Mouse (Mus musculus) kidney, adult 2 months (tissue): ENCODE measurements around the gene Tppp2.

ENCODE experiments used
- CTCF ChIP-seq: fragments of 200-500 bp; conservative IDR thresholded peaks from 2 replicates; pipeline ENCODE4 v1.5.1; 2011; ENCODE audit warnings: low read depth, mild to moderate bottlenecking, control low read depth, low read length, moderate library complexity, mixed read lengths; ENCODE audit not compliant: insufficient read depth, insufficient read length
- POLR2A ChIP-seq: fragments of 200-500 bp; IDR thresholded peaks from one replicate; pipeline ENCODE4 v1.6.1; 2011; ENCODE audit warnings: low read depth, low read length, control low read depth

DNA sequence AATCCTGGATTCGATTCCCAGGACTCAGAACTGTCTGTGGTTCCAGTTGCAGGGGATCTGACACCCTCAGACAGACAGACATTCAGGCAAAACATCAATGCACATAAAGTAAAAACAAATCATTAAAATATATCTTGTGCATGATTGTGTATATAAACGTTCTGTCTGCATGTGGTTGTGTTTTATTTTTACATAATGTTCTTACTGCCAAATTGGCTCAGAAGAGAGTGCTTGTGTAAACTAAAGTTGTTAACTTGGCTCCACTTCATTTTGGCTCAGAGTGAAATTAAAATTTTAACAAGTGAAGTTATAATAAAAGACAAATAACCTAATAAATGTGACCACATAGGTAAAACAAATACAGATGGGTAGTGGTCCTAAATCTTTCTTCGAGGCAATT, 49.2 kb downstream of the Tppp2 start:
- TF ChIP-seq CTCF (no peak), POLR2A (no peak)
